Mouse (Mus musculus) heart, embryonic 15.5 days (tissue): Measurements from ENCODE around the gene Syt12. TPM values are rescaled to one million over a fixed set of nuclear protein-coding genes. Genes with fewer than 3 reads are reported as not detected.

Source experiments
- ATAC-seq: fragments of 200-750 bp; cut with Nextera tagmentation; replicated peaks from 2 replicates; pipeline ENCODE4 v1.8.0; 2017; ENCODE audit warnings: low read depth, moderate TSS enrichment; ENCODE audit not compliant: insufficient number of reproducible peaks, insufficient read depth, low FRiP score
- H3K27ac ChIP-seq: fragments of 300-500 bp; sonication (generic); 2 replicates; pipeline ENCODE4 v1.5.1; 2015; ENCODE audit warnings: mild to moderate bottlenecking, inconsistent platforms
- H3K27me3 ChIP-seq: fragments of 300-500 bp; sonication (generic); 2 replicates; pipeline ENCODE4 v1.6.1; 2015; ENCODE audit warnings: inconsistent platforms
- H3K36me3 ChIP-seq: fragments of 300-500 bp; sonication (generic); 2 replicates; pipeline ENCODE4 v1.6.1; 2015; ENCODE audit warnings: mild to moderate bottlenecking, inconsistent platforms
- H3K4me1 ChIP-seq: fragments of 300-500 bp; sonication (generic); replicated peaks from 2 replicates; pipeline ENCODE4 v1.6.1; 2015; ENCODE audit warnings: inconsistent platforms
- H3K4me2 ChIP-seq: fragments of 300-500 bp; sonication (generic); 2 replicates; pipeline ENCODE4 v1.6.1; 2015; ENCODE audit warnings: inconsistent platforms, mild to moderate bottlenecking, moderate library complexity
- H3K4me3 ChIP-seq: fragments of 300-500 bp; sonication (generic); 2 replicates; pipeline ENCODE4 v1.5.1; 2015; ENCODE audit warnings: mild to moderate bottlenecking, inconsistent platforms
- H3K9ac ChIP-seq: fragments of 300-500 bp; sonication (generic); 2 replicates; pipeline ENCODE4 v1.6.1; 2015; ENCODE audit warnings: mild to moderate bottlenecking, inconsistent platforms
- H3K9me3 ChIP-seq: fragments of 300-500 bp; sonication (generic); replicated peaks from 2 replicates; pipeline ENCODE4 v1.6.1; 2016; ENCODE audit warnings: inconsistent platforms
- WGBS: fragments of 180-500 bp; shearing (Covaris S2); methylation state at CpG from one replicate; pipeline ENCODE4 v1.1.7; 2015; ENCODE audit warnings: mixed read lengths; 5-methylcytosine and 5-hydroxymethylcytosine counted together
- polyA plus RNA-seq: library from polyadenylated mRNA; unstranded; fragments of >200 nt; fragmentation: Nextera tagmentation; extraction: Ambion mirVana; gene quantifications from 2 replicates; pipeline ENCODE4 v1.2.1, GENCODE M21; 2015

The Syt12 gene
- polyA plus RNA-seq, 1 experiment from 2014 or later, result 0.68 TPM

GRCm38 (mm10) chr19:4441621-4442161 lies 35.6 kb downstream of the Syt12 start:
- Histone ChIP-seq H3K27me3 (no peaks in the 10 kb centered on the region), H3K36me3 (no peaks in the 10 kb centered on the region), H3K9ac (0 out of 2 replicates have a peak overlapping the region, but pooled peaks have one; percentile 13), H3K4me3 (no peak overlapping the region), H3K27ac (peak overlapping the region; percentile 27), H3K9me3 (no peaks in the 10 kb centered on the region), H3K4me2 (no peak overlapping the region), H3K4me1 (peaks cover 37% of the 10 kb centered on the region)
- WGBS, result 26% methylated on average over 10 of the region's 10 CpGs
- no peak for ATAC-seq

GRCm38 (mm10) chr19:4441090-4441591 lies 36.1 kb downstream of the Syt12 start:
- Histone ChIP-seq H3K4me2 (0 out of 2 replicates have a peak overlapping the region, but pooled peaks have one; percentile 89), H3K27me3 (no peaks in the 10 kb centered on the region), H3K27ac (peak overlapping the region; percentile 27; the same call in 1 of the 2 replicates), H3K9me3 (no peaks in the 10 kb centered on the region), H3K4me3 (no peak overlapping the region), H3K9ac (no peak overlapping the region), H3K36me3 (no peaks in the 10 kb centered on the region), H3K4me1 (peaks cover 39% of the 10 kb centered on the region)
- no peak for ATAC-seq
- WGBS, result 24% methylated on average over 6 of the region's 6 CpGs

- no peaks in the 10 kb centered on the region for H3K27me3 ChIP-seq
- H3K9ac ChIP-seq, result no peak overlapping the region
Measured at GRCm38 (mm10) chr19:4440222-4440621, 37.0 kb downstream of the Syt12 start.

DNA sequence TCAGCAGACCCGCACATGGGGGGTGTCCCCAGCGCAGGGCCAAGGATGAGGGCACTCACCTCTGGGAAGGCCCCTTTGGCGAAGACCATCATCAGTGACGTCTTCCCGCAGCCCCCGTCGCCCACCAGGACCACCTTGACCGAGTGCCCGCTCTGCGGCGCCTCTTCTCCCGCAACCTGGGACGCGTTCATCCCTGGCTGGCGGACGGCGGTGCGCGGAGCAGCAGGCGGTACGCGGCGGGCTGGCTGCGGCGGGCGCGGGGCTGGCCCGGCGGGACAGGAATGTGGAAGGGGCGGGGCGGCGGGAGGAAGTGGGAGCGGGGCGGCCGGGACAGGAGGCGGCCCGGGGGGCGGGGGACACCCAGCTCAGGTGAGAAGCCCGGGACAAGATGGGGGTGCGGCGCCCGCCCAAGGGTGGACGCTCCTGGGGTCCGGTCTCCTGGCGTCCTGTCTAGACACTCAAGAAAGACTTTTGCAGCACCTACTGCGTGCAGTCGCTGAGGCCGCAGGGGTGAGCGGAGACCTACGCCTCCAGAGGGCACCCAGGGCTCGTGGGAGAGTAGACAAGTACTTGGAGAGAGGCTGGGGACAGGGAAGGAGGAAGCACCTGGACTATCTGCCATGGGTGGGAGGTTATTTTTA lies 38.0 kb downstream of the Syt12 start, which contains the start of gene Rhod:
Rhod (minus strand) TSS at position 272 of the 641 bp plus-strand sequence.
- Histone ChIP-seq H3K4me2 (peak within 1 kb of the TSS; percentile 89), H3K4me3 (peak within 1 kb of the TSS; percentile 76), H3K9ac (peak within 1 kb of the TSS; percentile 71), H3K36me3 (no peaks in the 10 kb centered on the region), H3K27me3 (no peaks in the 10 kb centered on the region), H3K4me1 (peaks cover 40% of the 10 kb centered on the region), H3K9me3 (no peaks in the 10 kb centered on the region), H3K27ac (peak within 1 kb of the TSS; percentile 49)
- peak; percentile 67; the same call in 1 of the 2 replicates for ATAC-seq
- WGBS, result 0% methylated on average over 50 of the region's 51 CpGs

More at GRCm38 (mm10) chr19:4440222-4440621, 37.0 kb downstream of the Syt12 start:
- Histone ChIP-seq H3K4me1 (peaks cover 40% of the 10 kb centered on the region), H3K27ac (no peak overlapping the region), H3K4me3 (peak overlapping the region; percentile 76), H3K9me3 (no peaks in the 10 kb centered on the region), H3K36me3 (no peaks in the 10 kb centered on the region), H3K4me2 (peak overlapping the region; percentile 89)
- ATAC-seq, result no peak
- 8% methylated on average over 8 of the region's 8 CpGs for WGBS

DNA sequence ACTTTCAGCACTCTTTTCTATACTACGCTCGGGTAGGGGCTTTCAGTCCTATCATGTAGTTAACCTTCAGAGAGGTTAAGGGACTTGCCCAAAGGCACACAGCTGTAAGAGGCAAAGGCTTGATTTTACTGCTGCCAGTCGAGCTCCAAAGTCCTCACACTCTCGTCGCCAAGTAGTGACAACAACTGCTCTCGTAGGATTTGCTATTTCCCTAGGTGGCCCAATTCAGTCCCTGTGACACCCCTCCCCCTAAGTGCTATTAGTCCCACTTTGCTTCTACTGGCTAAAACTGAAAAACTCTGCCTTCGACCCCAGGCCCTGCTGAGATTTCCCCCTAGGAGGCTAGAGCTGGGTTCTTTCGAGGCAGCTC lies 38.5 kb downstream of the Syt12 start:
- peak; percentile 3; the same call in 1 of the 2 replicates for ATAC-seq
- Histone ChIP-seq H3K4me3 (peak overlapping the region; percentile 76), H3K36me3 (no peaks in the 10 kb centered on the region), H3K4me1 (peaks cover 40% of the 10 kb centered on the region), H3K27me3 (no peaks in the 10 kb centered on the region), H3K9ac (peak overlapping the region; percentile 71), H3K4me2 (peak overlapping the region; percentile 89), H3K9me3 (no peaks in the 10 kb centered on the region), H3K27ac (peak overlapping the region; percentile 49)
- 6% methylated on average over 8 of the region's 8 CpGs for WGBS

- Histone ChIP-seq H3K36me3 (no peaks in the 10 kb centered on the region), H3K9ac (no peak overlapping the region), H3K27ac (no peak overlapping the region), H3K27me3 (no peaks in the 10 kb centered on the region), H3K4me3 (no peak overlapping the region; the same call in 1 of the 2 replicates), H3K9me3 (no peaks in the 10 kb centered on the region), H3K4me2 (peak overlapping the region; percentile 89), H3K4me1 (peaks cover 40% of the 10 kb centered on the region)
- WGBS, result 64% methylated on average over 6 of the region's 6 CpGs
- ATAC-seq, result no peak
Measured at GRCm38 (mm10) chr19:4437886-4438285, 39.4 kb downstream of the Syt12 start.

DNA sequence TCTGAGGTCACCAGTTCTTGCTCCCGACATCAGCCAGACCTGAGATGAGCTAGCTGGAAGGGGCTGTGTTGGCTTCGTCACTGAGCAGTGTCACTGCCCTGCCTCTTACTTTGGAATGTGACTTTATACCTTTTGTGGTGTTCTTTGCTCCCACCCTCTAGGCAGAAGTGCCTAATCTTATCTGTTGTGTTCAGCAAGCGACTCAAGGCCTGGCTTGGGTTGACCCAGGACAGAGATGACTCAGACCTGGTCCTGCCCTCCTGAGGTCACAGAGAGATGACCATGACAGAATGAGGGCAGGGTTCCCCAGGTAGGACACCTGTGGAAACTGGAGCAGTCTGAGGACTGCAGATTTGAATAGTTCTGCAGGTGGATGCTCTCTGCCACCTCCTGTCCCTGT lies 41.0 kb downstream of the Syt12 start:
- Histone ChIP-seq H3K27me3 (no peaks in the 10 kb centered on the region), H3K4me2 (no peak overlapping the region), H3K9ac (no peak overlapping the region), H3K4me1 (peaks cover 29% of the 10 kb centered on the region), H3K9me3 (no peaks in the 10 kb centered on the region), H3K36me3 (peaks cover under 1% of the 10 kb centered on the region; the same call in 1 of the 2 replicates), H3K27ac (no peak overlapping the region), H3K4me3 (no peak overlapping the region)
- 46% methylated on average over 3 of the region's 3 CpGs for WGBS
- ATAC-seq, result no peak

DNA sequence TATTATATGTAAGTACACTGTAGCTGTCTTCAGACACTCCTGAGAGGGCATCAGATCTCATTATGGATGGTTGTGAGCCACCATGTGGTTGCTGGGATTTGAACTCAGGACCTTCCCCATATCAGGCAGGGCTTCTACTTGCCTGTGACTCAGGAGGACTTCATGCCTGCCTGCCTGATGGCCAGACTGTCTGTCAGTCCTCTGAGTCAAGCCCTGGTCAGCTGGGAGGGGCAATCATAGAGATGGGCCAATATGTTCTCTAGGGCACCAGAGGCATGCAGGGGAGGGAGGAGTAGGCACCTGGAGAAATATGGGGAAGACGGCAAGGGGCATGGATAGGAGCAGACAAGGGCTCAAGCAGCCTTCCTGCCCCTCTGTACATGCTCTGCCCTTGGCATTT lies 42.2 kb downstream of the Syt12 start:
- no peak overlapping the region for H3K4me3 ChIP-seq
- WGBS, result 94% methylated on average over 1 of the region's 1 CpGs
- no peak overlapping the region for H3K27ac ChIP-seq
- ATAC-seq, result no peak
- H3K4me2 ChIP-seq, result no peak overlapping the region
- H3K27me3 ChIP-seq, result no peaks in the 10 kb centered on the region
- H3K9ac ChIP-seq, result no peak overlapping the region
- peaks cover 5% of the 10 kb centered on the region; the same call in 1 of the 2 replicates for H3K36me3 ChIP-seq
- peaks cover 17% of the 10 kb centered on the region for H3K4me1 ChIP-seq
- H3K9me3 ChIP-seq, result no peaks in the 10 kb centered on the region

DNA sequence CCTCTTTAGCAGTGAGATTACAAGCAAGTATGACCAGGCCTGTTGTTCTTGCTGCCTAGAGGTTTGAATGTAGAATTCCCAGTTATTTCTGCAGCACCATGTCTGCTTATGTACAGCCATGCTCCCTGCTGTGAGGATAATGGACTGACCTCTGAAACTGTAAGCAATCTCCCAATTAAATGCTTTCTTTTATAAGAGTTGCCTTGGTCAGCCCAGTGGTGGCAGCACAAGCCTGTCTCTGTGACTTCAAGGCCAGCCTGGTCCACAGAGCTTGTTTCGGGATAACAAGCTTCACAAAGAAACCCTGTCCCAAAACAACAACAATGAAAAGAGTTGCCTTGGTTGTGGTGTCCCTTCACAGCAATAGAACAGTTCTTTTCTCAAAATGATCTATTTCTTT lies 43.5 kb downstream of the Syt12 start:
- H3K9ac ChIP-seq, result no peak overlapping the region
- no peak overlapping the region for H3K4me2 ChIP-seq
- H3K4me3 ChIP-seq, result no peak overlapping the region
- peaks cover 5% of the 10 kb centered on the region; the same call in 1 of the 2 replicates for H3K36me3 ChIP-seq
- no peak overlapping the region for H3K27ac ChIP-seq
- WGBS, result 91% methylated on average over 1 of the region's 1 CpGs
- no peaks in the 10 kb centered on the region for H3K9me3 ChIP-seq
- H3K4me1 ChIP-seq, result peaks cover 9% of the 10 kb centered on the region
- H3K27me3 ChIP-seq, result no peaks in the 10 kb centered on the region
- no peak for ATAC-seq

- Histone ChIP-seq H3K4me3 (no peak overlapping the region), H3K9ac (no peak overlapping the region), H3K9me3 (no peaks in the 10 kb centered on the region), H3K27me3 (no peaks in the 10 kb centered on the region), H3K4me2 (no peak overlapping the region), H3K36me3 (peaks cover 16% of the 10 kb centered on the region), H3K4me1 (no peaks in the 10 kb centered on the region), H3K27ac (no peak overlapping the region)
- no peak for ATAC-seq
- 88% methylated on average over 4 of the region's 4 CpGs for WGBS
Measured at GRCm38 (mm10) chr19:4430091-4430620, 47.1 kb downstream of the Syt12 start.

DNA sequence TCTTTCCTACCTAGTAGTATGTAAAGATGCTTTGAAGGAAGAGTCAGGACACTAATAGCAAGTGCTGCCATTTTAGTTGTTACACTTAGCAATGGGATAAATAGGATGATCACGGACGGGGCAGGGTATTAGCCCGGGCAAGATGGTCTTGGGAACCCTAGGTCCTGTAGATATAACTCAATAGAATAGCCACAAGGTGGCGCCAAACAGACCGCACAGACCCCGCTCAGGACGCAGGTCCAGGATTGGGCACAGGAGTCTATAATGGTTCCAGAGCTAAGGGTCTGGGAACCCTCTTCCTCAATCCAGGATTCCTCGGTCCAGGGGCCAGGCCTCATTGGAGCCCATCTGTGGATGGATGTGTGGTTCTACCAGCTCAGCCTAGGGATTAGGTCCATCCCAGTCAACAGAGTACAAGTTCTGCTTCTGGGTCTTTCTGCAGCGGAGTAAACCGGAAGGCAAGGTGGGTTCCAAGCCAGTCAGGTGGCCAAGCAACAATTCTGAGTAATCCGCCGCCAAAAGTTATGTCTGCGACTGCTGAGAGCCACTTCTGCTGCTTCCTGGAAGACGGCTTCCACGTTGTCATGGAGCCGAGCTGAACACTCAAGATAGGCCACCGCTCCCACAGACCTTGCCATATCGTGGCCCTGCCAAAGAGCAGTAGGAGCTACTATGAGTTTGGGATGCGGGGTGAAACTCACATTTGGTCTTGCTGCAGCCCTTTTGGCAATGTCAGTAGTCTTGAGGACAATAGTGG lies 51.5 kb downstream of the Syt12 start:
- peaks cover 21% of the 10 kb centered on the region for H3K36me3 ChIP-seq
- no peak for ATAC-seq
- no peak overlapping the region for H3K9ac ChIP-seq
- H3K4me2 ChIP-seq, result no peak overlapping the region
- no peaks in the 10 kb centered on the region for H3K9me3 ChIP-seq
- H3K4me1 ChIP-seq, result 0 out of 2 replicates have a peak, but pooled peaks cover under 1% of the 10 kb centered on the region
- H3K27ac ChIP-seq, result no peak overlapping the region
- 74% methylated on average over 19 of the region's 19 CpGs for WGBS
- no peaks in the 10 kb centered on the region for H3K27me3 ChIP-seq
- no peak overlapping the region for H3K4me3 ChIP-seq
